Mouse (Mus musculus): ENCODE measurements around the gene M6pr. TPM values are rescaled to one million over a fixed set of nuclear protein-coding genes. Genes with fewer than 3 reads are reported as not detected.

M6pr gene
- 114 TPM for total RNA-seq (2023)

DNA sequence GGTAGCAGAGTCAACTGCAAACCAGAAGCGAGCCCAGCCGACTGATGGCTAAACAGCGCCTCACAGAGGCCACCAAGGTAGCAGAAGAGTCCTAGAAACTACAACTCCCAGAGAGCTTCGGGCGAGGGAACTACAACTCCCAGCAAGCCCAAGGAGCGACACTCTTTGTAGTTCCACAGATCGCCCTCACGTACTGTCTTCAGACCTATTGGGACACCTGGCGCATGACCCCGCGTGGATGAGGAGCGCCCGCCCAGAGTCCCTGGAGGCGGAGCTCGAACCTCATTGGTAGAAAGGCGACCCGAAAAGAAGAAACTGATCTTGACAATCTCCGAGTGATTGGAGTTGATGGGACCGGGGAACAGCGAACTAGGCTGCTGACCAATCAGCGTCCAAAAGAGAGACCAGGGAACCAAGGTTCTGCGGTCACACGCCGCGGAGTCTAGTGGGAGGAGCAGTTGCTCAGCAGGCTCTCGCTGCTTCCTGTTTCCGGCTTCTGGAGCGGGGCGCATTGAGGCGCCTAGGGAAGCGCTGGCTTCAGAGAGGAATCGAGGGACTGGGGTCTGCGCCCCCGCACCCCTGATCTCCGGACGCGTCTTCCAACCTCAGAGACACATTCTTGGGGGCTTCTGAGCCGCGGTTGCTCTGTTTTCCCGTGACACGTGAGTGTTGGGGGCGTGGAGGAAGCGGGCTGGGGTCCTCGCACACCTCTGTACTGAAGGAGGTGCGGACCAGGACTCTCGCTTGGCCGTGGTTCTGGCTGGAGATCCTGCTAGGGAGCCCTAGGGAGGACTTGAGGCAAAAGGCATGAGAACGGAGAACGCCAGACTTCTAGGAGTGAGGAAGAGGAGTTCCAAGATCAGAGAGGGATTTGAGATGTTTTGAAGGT is at the start of gene M6pr:
M6pr (plus strand) TSS at position 216 of the 889 bp plus-strand sequence.

DNA sequence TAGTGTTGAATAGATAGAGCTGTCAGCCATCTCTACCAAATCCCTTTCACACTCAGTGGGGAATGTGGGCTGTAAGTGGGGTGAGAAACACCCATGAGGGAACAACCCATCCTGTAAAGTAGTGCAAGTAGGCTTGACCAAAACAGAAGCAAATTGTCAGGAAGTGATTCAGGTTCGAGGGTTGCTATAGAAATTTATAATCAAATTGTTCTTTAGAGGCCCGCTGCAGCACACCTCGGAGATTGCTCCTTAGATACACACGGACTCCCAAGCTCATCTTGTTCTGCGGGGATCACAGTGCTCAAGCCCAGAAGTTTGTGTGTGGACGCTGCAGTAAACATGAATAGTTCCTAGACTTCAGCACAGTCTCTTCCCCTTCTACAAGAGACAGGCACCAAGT is 25.7 kb upstream of the M6pr start, which contains the start of gene Klrg1:
Klrg1 (minus strand) TSS at position 101 of the 400 bp plus-strand sequence.

DNA sequence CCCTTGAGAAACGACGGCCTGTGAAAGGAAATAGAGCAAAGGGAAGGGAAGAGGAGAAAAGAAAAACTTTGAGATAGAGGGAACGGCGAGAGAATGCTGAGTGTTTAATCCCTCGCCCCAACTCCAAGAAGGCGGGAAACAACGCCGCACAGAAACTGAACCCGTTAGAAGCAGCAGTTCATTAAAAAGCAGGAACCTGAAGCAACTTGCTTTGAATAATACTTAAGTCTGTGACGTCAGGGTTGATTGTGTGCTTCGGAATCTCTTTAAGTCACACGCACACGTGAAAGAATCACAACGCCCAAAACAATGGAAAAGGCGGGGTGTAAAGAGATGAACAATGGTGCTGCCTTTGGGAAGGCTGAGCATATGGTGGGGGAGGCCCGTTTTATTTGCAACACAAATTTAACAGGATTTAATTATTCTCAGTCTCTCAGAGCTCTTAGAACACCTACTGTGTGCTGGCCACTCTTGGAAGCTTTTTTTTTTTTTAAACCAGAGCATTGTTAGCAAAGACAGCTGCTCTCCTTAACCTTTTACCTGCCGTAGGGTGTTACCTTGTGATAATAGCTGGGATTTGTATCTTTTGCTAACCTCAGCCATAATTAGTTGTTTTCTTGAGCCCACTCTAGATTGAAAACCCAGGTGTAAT is 32.0 kb downstream of the M6pr start, which contains the start of gene Phc1:
Phc1 (minus strand) TSS at position 213 of the 652 bp plus-strand sequence.

Other genes starting within 250 kb of the M6pr start
- gene Klrg1, start 25.8 kb upstream of the M6pr start, total RNA-seq (2023), result 0.67 TPM
- gene Phc1, start 31.8 kb downstream of the M6pr start, total RNA-seq (2023), result 48.8 TPM
- gene Rimklb, start 190.0 kb downstream of the M6pr start, total RNA-seq (2023), result not detected
- not detected for gene Mfap5, start 197.1 kb downstream of the M6pr start, total RNA-seq (2023)
- not detected for gene Aicda, start 245.1 kb downstream of the M6pr start, total RNA-seq (2023)

All from CD4-positive naive resting alpha-beta T cell, adult 76 days (primary cell).